Mouse (Mus musculus) mouse embryonic stem cell (cell line): Measurements from ENCODE around the gene Rpl36a.
"Not testable (repeated sequence)": the region's sequence is repeated elsewhere in the genome, so short reads cannot be mapped to it uniquely, and the experiment has no call there.

ENCODE experiments used
- in situ Hi-C, 2 experiments: fragments of 300-500 bp; cut with MboI; formaldehyde crosslinking; loops; 1 replicate in 1 of 2; 3 replicates in 1 of 2; pipeline ENCODE4 v1.14.3; 2019 to 2020; ENCODE audit warnings: low sequenced_read_pairs in 2 of 2, low pct_unique_long_range_greater_than_20kb in 1 of 2, mixed read lengths in 1 of 2; ENCODE audit not compliant: unreplicated experiment in 1 of 2

Gene Rpl36a

GRCm38 (mm10) chrX:134585103-134586002, at the start of gene Rpl36a:
Rpl36a (plus strand) TSS chrX:134585654.
- in situ Hi-C loops, result no loop called here

DNA sequence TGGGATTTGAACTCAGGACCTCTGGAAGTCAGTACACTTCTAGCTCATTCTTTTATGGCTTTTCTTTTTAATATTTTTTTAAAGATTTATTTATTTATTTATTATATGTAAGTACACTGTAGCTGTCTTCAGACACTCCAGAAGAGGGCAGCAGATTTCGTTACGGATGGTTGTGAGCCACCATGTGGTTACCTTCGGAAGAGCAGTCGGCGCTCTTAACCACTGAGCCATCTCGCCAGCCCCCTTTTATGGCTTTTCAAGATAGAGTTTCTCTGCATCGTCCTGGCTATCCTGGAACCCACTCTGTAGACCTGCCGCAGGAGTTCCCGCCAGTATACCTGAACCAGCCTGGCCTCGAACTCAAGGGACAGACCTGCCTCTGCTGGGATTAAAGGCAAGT, 45.7 kb upstream of the Rpl36a start:
- in situ Hi-C loops, result not testable (repeated sequence)

GRCm38 (mm10) chrX:134540414-134541135, 44.9 kb upstream of the Rpl36a start:
- in situ Hi-C loops, result no loop called here

- in situ Hi-C loops, result no loop called here
Observed at GRCm38 (mm10) chrX:134541145-134541954, 44.1 kb upstream of the Rpl36a start, which contains the start of gene Timm8a1. Timm8a1 (minus strand) TSS chrX:134541865.

DNA sequence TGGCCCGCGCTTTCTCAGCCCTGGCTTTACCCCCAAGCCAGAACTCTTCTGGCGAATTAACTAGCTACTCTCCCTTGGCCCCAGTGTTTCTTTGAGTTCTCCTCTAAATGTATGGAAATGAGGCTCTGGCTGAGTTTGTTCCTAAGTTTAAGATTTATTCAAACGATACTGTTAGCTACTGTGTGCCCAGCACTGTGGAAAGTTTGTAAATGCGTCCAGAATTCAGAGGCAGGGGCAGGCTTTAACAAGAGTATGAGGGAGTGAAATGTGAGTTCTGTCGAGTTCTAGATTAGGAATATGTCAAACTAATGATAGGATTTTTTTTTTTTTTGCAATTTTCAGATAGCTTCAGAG, 43.5 kb upstream of the Rpl36a start:
- in situ Hi-C loops, result no loop called here

DNA sequence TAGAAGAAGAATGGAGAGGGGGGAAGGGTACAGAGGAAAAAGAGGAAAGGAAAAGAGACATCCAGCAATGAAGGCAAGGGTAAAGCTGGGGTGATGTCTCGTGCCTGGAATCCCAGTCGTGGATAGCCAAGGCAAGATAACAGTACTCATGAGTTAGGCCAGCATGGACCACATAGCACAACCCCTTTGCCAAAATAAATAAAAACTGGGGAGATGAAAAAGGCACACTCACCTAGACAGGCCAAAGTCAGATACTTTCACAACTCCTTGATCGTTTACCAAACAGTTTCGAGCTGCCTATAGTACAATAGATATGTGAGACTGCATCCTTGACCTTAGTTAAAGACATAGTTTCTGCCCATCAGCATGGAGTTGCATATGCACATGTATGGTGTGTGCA, 38.1 kb upstream of the Rpl36a start:
- in situ Hi-C loops, result no loop called here

GRCm38 (mm10) chrX:134550903-134551302, 34.6 kb upstream of the Rpl36a start:
- in situ Hi-C loops, result no loop called here

- in situ Hi-C loops, result no loop called here
Observed at GRCm38 (mm10) chrX:134553326-134553725, 32.1 kb upstream of the Rpl36a start.

GRCm38 (mm10) chrX:134554425-134554824, 31.0 kb upstream of the Rpl36a start:
- in situ Hi-C loops, result no loop called here

DNA sequence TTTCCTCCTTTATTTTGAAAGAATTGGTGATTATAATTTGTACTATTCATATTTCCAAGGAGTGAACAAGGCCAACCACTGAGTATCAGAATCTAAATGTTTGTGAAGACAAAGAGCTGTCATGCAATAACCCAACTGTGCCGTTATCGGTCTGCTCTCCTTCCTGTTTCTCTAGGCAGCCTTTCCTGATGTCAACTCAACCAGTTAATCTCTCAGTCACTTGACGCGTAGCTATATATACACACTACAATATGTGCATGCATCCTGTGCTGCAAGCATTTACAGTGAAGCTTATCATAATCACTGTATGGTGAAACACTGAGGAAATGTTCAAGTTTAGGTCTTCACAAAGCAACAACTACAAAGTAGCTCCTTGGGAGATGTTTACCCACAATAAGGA, 21.1 kb upstream of the Rpl36a start:
- in situ Hi-C loops, result no loop called here

DNA sequence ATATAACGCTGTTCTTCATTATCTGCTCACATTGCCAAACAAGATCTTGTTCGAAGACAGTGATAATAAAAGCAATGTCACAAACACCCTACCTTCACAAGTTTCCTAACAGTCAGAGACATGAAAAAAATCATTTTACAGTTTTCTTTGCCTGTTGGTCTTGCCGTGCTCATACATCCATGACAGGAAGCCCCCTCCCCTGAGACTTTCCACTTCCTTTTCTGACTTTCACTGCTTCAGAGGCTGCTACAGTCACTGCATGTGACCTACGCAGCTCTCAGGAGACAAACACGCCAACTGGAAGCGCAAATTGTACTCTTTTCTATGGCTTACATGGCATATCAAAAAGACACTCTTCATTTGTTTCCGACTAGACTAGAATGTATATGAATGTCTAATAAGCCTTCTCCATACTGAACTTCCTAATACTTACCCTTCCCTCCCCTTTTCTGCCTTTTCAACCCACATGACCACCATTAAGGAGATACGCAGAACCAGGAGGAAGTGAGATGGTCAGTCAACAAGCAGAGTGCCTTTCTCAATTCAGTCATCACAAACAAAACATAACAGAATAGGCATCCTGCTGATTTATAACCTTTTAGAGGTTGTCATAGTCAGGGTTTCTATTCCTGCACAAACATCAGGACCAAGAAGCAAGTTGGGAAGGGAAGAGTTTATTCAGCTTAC, 18.8 kb upstream of the Rpl36a start:
- in situ Hi-C loops, result no loop called here

DNA sequence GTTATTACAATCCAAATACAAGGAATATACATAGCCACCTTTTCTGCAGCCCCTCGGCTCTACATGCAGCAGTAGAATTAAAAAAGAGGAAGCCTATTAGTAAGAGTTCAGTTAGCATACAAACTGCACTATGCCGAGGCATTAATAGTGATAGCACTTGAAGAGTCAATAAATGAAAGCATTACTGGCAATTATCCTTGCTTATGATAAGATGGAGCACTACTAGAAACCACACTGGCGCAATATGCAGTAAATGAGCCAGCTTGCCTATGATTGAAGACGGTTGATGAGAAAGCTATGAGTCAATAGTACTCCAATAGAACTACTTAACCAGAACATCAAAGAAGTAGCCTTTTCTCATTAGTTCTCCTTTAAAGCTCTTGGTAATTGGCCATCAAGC, 7.6 kb upstream of the Rpl36a start:
- in situ Hi-C loops, result no loop called here

DNA sequence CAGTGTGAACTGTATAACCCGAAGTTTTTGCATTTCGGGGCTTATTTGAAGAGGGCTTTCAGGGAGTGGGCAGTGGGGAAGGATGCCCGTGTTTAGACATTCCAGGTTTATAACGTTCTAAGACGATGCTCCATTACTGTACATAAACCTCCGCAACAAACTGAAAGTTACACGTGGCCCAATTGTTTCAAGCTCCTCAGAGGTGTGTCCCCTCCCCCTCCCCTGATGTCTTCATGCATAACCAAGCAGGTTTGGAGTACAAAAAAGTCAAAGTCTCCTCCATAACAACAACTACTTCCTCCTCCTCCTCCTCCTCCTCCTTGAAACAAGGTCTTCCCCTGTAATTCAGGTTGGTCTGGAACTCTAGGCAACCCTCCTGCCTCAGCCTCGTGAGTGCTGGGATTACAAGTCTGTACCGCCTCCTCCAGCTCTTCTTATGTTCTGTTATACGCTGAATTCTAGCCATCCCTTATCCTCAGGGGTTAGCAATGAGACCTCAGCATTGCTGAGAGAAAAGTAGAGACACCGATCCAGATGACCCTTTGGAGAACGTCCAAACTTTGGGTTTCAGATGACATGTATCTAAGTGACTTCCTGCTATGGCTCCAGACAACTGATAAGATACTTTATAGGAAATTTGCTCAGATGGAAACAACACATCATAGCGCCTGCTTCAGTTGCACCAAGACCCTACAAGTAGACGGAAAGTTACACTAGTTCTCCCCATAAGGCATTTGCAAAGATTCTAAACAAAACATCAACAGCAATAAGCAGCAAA, 4.7 kb upstream of the Rpl36a start:
- in situ Hi-C loops, result no loop called here

GRCm38 (mm10) chrX:134582270-134582669, 3.2 kb upstream of the Rpl36a start:
- in situ Hi-C loops, result no loop called here

GRCm38 (mm10) chrX:134582888-134583669, 2.4 kb upstream of the Rpl36a start, which contains the start of gene Btk:
Btk (minus strand) TSS chrX:134583570.
- in situ Hi-C loops, result no loop called here

GRCm38 (mm10) chrX:134586447-134586846, 993 bp downstream of the Rpl36a start:
- in situ Hi-C loops, result no loop called here

GRCm38 (mm10) chrX:134588261-134588660, 2.8 kb downstream of the Rpl36a start:
- in situ Hi-C loops, result no loop called here
